Mouse (Mus musculus) G1E-ER4 (cell line): ENCODE data around the gene Acot11. TPM values are rescaled to one million over a fixed set of nuclear protein-coding genes. Genes with fewer than 3 reads are reported as not detected.

Experiments
- GATA1 ChIP-seq: IDR thresholded peaks from one replicate; pipeline ENCODE4 v1.8.0; 2012; ENCODE audit warnings: low read length, inconsistent platforms
- polyA plus RNA-seq: library from polyadenylated mRNA; stranded (reverse); fragments of >175 nt; gene quantifications from 2 replicates; pipeline ENCODE4 v1.2.3, GENCODE M21; 2012

Gene Acot11
- polyA plus RNA-seq: 0.10 and 0.15 TPM in 2 replicates

GRCm38 (mm10) chr4:106804910-106805274 is at the start of gene Acot11:
Acot11 (minus strand) TSS chr4:106804998.
- TF ChIP-seq GATA1: no peak

- no peak for TF ChIP-seq GATA1
Observed at GRCm38 (mm10) chr4:106848290-106849092, 43.7 kb upstream of the Acot11 start.

DNA sequence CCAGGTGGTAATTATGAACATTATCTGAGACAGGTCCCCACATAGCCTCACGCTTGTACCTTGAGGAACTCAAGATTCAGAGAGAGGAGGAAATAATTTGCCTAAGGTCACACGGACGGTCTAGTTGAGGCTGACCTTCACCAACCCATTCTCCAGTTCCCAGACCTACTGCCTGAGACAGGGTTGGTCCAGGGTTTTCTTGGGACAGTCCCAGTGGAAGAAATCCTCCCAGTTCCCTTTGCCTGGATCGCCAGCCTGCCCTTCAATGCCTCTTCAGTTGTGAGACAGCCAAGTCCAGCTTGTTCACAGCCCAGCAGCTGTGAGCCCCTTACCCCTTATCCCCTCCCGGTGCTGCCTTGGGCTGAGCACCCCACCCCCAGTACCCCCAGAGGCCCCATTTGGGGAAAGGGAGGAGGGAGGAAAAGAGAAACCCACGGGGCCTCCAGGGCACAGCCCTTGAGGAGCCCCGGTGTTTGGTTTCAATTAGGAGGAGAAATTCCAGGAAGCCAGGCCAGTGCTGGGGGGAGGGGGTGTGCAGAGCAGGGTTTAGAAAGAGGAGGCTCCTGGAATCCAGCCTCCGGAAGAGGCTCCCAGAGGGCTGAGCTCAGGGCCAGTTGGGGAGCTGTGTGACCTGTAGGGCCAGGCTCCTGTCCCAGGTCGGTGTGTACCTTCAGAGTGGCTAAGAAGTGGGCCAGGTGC is 42.9 kb upstream of the Acot11 start:
- no peak for TF ChIP-seq GATA1

GRCm38 (mm10) chr4:106842561-106842960 is 37.8 kb upstream of the Acot11 start:
- no peak for TF ChIP-seq GATA1

GRCm38 (mm10) chr4:106841856-106842255 is 37.1 kb upstream of the Acot11 start:
- no peak for TF ChIP-seq GATA1

- TF ChIP-seq GATA1: no peak
Observed at GRCm38 (mm10) chr4:106841303-106841702, 36.5 kb upstream of the Acot11 start.

DNA sequence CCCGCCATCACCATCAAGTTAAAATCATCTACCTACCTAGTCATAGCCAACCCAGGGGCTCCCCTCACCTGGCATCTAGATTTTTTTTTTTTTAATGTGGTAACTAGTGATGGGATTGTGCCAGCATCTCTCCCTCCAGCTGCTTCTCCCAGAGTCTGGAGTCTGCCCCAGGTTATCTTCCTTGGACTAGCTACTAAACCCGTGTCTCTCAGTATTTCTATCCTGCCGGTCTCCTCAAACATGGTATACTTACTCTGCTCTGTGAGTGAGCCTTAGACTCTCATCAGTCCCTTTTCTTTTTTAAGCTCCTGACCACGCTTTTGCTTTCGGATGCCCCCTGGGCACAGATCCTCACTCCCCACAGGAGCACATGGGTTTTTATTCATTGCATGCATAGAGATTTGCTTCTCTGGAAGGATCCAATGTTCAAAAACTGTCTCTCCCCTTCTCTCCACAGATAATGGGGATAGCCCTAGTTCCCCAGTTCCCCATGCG is 35.9 kb upstream of the Acot11 start:
- no peak for TF ChIP-seq GATA1

- TF ChIP-seq GATA1: no peak
Observed at GRCm38 (mm10) chr4:106839964-106840611, 35.3 kb upstream of the Acot11 start.

GRCm38 (mm10) chr4:106839254-106839834 is 34.5 kb upstream of the Acot11 start:
- no peak for TF ChIP-seq GATA1

DNA sequence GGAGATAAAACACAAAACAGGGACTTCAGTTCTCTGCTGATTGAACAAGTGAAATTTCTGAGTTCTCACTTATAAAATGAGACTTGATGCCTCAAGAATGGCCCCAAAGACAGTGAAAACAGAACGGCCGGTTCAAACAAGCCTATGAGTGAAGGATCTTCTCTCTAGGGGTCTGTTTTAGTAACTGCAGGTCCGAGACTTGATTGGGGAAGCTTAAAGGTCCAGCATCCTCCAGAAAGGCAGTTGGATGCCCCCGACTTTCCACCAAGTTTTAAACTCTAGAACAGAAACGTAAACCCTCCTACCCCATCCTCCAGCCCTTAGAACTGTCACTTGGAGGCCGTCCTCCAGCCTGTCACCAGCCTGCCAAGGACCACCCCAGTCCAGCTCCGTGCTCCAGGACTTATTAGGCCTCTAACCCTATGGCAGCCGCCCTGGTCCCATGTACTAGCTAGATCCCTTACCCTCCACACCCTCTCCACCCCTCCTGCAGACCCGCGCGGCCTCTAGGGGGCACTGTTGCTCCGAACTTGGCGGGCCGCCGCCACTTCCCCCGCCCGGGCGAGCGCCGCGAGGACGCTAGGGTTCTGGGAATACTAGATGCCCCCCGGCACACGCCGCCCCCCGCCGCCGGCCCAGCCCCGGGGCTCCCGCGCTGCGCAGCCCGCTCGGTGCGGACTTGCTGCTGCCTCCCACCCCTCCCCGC is 33.9 kb upstream of the Acot11 start:
- no peak for TF ChIP-seq GATA1

GRCm38 (mm10) chr4:106837964-106838363 is 33.2 kb upstream of the Acot11 start:
- no peak for TF ChIP-seq GATA1

DNA sequence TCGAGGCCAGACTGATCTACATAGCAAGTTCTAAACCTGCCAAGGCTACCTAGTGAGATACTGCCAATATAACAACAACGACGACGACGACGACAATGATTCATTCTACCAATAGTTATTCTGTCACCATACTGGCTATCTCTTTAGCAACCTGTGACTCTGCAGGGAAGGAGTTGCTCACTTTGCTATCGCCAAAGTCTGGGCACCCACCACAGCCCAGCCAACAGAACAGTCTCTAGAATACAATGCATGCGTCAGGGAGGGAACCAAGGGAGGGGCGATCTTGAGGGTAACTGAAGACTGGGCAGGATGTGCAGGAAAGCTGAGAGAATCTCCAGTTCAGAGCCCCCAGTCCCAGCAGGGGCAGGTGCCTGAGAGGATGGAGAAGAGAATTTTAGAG is 32.6 kb upstream of the Acot11 start:
- no peak for TF ChIP-seq GATA1

DNA sequence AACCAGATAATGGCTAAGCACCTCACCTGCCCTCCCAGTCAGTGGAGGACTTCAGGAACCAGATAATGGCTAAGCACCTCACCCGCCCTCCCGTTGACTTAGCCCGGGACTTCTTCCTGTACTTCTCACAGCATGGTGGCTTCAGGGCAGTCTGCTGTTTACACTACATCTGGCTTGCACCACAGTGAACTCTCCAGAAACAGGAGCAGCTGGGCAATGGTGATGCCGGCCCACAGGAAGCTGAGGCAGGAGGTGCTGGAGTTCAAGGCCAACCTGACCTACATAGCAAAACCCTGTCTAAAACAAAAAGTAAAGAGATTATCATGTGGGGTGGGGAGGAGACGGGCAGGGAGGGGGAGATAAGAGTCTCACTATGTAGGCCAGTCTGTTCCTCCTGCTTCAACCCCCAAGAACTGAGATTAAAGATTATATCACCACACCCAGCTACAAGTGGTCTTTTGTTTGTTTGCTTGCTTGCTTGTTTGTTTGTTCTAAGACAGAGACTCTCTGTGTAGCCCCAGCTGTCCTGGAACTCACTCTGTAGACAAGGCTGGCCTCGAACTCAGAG is 25.8 kb upstream of the Acot11 start:
- no peak for TF ChIP-seq GATA1

- no peak for TF ChIP-seq GATA1
Observed at GRCm38 (mm10) chr4:106827738-106828361, 23.1 kb upstream of the Acot11 start.
